Mouse (Mus musculus) layer of hippocampus, postnatal 14 days (tissue): ENCODE data around the gene Esam. TPM values are rescaled to one million over a fixed set of nuclear protein-coding genes. Genes with fewer than 3 reads are reported as not detected.

ENCODE experiments used
- DNase-seq, 2 experiments: peaks; one replicate each; pipeline ENCODE4 v3.0.0; 2021 to 2022; ENCODE audit warnings: low spot score in 2 of 2, mixed read lengths in 1 of 2
- total RNA-seq, 2 experiments: library from RNA; stranded (reverse); gene quantifications; 2 replicates each; pipeline ENCODE4 v1.2.3; 2021

Gene Esam
- total RNA-seq, 2 experiments from 2014 or later: 26.9 to 27.8 TPM

DNA sequence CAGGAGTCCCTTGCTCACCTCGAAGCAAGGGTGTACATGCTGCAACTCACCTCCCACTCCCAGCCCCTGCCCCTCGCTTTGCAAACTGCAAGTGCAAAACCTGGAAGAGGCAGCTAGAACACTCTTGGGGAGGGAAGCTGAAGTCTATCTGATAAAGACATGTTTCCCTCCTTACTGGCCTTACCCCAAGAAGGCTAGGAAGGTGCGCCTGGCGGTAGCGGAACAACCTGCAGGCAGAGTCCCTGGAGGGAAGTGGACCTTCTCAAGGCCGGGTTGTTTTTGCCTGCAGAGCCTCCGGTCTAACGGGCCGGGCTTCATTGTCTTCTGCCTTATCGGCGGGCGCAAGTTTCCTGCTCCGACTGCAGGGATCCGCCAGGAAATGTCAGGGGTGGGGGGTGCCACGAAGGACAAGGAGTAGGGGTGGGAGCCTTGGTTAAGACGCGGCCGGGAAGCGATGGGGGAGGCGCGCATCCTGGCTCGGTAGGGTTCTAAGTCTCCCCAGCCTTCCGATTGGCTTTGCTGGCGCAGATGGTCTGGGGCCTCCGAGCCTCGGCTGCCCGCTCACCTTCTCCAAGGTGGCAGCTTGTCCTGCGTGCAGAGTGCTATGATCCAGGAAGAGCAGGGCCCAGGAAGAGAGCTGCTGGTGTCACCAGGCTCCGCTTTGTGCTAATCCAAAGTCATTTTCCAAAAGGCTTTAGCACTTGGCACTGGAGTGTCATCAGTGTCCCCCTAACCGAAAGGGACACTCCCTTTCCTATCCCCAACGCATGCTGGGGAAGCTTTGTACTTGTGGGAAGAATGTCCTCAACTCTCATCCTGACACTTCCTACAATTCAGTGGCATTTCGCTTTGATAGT, 2.4 kb downstream of the Esam start:
- DNase-seq: no peak

DNA sequence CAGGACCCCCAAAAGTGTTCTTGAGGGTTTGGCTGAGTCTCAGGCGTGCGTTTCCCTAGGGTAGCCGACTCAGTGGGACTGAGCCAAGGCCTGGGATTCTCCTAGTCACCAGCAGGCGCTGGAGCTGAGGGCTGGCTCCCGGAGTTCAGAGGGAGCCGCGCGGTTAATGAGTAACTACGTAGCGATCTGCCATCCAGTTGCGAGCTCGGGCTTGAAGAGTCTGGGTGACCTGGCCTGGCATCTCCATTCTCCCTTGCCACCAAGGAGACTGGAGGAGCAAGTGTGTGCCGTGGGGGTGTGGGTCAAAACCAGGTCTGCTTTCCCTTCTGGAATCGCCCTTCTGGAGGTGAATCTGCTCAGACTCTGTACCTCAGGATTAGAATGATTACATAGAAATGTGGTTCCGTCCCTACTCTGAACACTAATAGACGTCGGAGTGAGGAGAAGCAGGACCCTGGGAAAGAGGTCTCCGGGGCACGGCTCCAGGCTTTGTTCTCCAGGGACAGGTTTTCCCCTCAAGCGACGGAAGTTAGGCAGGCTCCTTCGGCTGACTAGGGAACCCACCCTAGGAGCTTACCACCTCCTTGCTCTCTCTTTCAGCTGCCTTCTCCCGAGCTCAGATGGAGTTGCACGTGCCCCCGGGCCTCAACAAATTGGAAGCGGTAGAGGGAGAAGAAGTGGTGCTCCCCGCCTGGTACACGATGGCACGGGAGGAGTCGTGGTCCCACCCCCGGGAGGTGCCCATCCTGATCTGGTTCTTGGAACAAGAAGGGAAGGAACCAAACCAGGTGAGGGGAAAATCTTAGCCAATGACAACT, 3.2 kb downstream of the Esam start:
- no peak for DNase-seq

GRCm38 (mm10) chr9:37536851-37537250, 9.0 kb downstream of the Esam start:
- DNase-seq: no peak

DNA sequence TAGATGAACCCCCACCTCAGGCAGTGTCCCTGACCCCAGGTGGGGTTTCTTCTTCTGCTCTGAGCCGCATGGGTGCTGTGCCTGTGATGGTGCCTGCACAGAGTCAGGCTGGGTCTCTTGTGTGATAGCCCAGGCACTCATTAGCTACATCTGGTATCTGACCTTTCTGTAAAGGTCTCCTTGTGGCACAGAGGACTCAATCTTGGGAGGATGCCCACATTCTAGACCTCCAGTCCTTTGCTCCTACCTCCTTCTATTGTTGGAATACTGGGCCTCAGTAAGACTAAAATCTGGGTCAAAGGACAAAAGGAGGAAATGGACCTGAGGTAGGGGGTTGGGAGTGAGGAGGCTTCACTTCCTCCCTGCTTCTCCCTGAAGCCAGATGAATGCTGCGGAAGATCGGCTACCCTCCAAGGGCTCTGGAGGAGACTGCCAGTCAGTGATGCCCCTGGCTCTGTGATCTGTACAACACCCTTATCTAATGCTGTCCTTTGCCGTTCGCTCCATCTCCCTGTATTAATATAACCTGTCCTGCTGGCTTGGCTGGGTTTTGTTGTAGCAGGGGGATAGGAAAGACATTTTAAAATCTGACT, 9.9 kb downstream of the Esam start:
- DNase-seq: no peak

DNA sequence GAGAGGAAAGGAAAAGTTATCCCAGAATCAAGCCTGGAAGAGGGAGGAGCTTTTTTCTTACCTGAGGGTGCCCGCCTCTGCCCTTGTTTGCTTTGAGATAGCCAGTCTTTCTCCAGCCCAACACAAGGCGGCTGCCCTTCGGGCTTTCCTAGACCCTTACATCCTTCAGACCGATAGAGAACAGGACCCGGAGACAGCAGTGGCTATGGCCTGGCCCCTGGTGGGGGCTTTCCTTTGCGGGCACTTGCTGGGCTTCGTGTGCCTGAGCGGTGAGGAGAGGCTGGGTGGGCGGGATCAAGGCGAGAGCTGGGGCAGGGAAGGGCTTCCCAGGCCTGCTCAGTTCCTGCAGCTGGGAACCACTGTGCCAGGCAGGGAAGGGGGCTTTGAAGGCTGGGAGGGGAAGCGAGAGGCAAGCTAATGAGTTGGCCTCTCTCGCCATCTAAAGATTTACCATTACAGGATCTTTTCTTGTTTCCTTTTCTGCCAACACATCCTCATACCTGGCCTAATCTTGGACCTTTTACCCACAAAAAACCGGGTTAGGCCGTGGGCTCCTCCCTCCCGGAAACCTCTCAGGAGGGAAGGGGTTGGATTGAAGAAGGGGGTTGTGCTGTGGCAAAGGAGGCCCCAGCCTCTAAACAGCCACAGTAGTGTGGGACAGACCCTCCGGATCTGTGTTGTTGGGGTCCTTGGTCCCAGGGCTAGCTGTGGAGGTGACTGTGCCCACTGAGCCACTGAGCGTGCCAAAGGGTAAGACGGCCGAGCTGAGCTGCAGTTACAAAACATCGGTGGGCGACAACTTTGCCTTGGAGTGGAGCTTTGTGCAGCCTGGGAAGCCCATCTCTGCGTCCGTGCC, 11.5 kb downstream of the Esam start, which contains the start of gene Vsig2:
Gene Vsig2, plus strand, starts transcription at position 86 of the 856 bp plus-strand sequence.
- no peak for DNase-seq

DNA sequence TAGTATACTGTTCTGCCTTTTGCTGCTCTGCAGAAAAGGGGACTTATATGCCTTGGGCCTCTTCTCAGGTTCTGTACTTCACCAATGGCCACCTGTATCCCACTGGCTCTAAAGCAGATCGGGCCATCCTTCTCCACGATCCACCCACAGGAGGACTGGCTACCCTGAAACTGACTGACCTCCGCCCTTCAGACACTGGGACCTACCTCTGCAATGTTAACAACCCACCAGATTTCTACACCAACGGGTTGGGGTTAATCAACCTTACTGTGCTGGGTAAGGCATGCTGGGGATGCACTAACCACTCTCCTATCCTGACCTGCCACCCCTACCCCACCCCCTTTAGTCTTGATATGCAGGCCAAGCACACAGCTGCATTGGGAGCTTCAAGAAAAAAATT, 12.3 kb downstream of the Esam start:
- no peak for DNase-seq

DNA sequence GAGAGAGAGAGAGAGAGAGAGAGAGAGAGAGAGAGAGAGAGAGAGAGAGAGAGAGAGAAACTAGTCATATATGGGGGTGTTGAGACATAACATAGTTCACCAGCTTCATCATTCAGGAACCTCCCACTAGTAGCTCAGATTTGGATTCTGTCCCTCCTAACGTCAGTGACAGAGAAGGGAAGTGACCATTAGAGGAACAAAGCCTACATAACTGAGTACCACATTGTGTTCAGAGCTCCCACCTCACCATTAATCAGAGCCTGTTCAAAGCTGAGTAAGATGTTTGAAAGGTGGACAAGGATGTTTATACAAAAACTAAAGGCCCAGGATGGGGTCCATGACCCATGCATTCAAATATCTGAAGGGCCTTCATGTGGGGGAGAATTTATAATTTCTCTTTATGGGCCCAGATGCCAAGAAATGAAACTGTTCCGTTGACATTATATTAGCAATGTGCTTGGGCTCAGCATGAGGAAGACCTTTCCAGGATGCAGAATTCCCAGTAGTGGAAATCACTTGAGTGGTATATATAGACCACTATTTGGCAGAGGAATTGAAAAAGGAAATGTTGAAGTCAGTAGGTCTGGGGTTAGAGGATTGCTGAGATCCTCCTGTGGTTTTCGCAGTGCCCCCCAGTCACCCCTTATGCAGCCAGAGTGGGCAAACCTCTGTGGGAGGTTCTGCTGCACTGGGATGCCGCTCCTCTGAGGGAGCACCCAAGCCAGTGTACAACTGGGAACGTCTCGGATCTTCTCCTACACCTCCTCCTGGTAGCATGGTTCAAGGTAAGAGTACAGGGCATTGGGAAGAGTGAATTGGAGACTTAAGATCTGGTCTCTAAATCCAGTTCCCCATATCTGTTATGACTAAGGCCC, 13.1 kb downstream of the Esam start:
- no peak for DNase-seq

DNA sequence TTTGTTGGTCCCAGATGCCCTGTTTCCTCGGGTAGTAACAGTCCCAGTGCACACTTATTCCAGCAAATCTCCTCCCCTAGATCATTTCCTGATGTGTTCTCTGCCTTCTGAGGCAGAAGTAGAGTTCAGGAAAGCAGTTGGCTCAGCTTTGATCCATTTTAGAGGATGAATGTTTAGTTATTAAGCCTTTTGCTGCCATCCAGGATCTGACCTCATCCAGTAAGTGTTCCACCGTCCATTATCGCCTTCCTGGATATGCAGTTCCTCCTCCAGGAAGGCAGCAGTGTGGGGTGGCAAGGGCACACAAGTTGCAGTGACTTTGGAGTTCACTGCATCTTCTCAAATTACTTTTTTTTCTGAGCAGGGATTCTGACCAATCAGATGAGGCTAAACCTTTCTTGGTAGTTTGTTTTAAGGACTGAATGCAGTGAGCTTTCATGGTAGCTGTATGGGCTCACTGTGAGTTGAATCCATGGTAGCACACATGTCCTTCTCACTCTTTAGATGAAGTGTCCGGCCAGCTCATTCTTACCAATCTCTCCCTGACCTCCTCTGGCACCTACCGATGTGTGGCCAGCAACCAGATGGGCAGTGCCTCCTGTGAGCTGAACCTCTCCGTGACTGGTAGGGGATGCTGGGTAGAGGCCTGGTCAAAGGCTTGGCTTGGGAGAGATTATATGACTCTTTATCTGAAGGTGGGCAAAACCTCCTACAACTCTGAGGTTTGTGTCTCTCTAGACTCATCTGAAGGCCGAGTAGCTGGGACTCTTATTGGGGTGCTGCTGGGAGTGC, 14.2 kb downstream of the Esam start:
- DNase-seq: no peak

- DNase-seq: no peak
Measured at GRCm38 (mm10) chr9:37543869-37544440, 16.1 kb downstream of the Esam start.

- DNase-seq: peak; percentile 70 to 78
Measured at GRCm38 (mm10) chr9:37544447-37545165, 16.7 kb downstream of the Esam start.

GRCm38 (mm10) chr9:37545166-37545610, 17.3 kb downstream of the Esam start:
- DNase-seq: no peak

DNA sequence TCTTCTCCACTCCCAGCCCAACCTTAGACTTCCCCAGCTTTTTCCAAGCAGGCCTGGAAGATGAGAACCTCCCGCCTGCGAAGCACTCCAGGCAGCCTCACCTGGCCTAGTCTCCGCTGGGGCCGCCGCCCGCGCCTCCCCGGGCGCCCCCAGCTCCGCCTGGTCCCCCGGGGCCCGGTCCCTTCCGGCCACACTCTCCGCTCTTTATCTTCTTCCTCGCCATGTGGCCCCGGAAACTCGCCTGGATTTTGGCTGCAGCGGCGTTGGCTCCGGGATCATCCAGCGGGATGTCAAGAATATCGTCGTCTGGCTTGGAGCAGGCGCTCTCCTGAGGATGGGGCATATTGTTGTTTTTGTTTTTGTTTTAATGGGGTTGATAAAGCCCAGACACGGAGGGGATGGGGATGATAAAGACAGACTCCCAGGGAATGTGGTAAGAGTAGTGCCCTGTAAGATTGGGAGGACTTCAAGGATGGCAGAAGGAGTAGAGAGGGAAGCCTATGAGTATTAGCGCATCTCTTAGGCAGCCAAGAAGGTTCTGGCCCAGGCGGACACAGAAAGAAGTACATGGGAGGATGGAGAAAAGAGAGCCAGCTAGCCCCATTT, 18.1 kb downstream of the Esam start:
- no peak for DNase-seq

GRCm38 (mm10) chr9:37546889-37547288, 19.0 kb downstream of the Esam start:
- no peak for DNase-seq

DNA sequence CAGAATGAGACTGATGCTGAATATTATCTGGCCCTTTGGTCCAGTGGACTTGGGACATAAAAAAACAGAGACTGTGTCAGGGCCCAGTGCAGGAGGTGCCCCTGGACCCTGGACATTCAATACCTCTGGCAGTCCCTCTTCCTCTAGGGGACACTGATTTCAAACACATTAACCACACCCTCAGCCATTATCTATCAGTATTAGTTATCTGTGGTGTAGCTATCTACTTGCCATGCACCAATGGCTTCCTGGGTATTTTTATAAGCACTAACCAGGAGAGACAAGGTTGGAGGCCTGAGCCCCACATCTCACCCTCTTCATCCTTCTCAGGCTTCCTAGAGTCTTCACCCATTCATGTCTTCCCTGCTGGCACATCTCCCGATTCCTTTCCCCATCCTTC, 22.6 kb downstream of the Esam start:
- no peak for DNase-seq

DNA sequence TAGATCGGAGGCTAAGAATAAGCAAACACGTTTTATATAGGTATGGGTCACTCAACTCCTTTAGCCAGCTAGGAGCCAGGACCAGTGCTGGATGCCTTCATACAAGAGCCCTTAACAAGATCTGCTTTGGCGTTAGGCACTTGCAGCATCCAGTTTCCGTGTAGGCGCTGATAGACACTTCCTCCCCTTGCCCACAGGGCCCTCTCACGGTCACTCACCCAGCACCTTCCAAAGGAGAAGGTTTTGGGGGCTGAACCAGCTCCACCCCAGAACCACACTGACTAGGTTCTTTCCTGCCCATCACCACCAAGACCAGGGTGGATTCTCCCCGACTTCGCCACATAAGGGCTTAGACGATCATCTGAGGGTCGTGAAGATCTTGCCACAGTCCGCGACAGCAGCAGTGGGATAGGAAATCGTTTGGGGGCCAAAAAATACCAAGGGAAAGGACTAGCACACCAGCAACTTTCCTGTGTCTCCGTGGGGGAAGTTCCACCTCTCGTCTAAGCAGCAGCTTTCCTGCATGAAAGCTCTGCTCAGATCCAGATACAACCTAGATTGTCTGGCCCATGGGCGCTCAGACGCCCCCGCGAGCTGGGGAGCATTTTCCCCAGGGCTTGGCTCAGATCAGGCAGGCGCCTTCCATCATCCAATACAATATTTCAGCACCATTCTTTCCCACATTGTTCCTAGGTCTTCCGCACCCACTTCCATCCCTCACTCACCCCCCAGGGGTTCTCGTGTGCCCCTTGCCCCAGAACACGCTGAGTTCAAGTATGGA, 24.1 kb downstream of the Esam start:
- DNase-seq: no peak

- DNase-seq: peak; percentile 79 to 89
Measured at GRCm38 (mm10) chr9:37552536-37553293, 24.8 kb downstream of the Esam start, which contains the start of gene Nrgn. Gene Nrgn (minus strand): TSS chr9:37552904.
